46 mouse cellular contexts compared by ENCODE assay signal in the genomic region with DNA sequence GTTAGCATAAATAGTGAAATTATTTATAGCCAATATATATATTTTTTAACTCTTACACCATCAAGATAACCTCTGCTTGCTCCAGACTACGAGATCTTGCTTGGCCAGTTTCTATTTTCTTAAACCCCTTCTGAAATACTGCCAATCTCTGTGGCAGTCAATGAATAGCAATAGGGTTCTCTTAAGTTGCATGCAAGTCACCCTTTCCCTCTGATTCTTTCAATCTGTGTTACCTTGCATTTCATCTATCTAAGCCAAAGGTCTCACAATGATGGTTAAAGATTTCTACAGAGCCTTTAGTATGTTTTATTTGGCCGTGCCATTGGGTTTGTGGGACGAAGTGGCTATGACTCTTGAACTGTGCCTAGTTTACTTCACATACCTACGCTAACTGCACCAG. TPM values are rescaled to one million over a fixed set of nuclear protein-coding genes. Genes with fewer than 3 reads are reported as not detected.
"Had no signal": no experiment of that assay in that cellular context is flagged by ENCODE, and none has a peak within 500 bp of the region (broad histone marks: within the 10 kb centered on the region; RNA-seq: fewer than 3 reads in every experiment).

No protein-coding gene starts in this region.

- H3K36me3 ChIP-seq: limb, embryonic 10.5 days; limb, embryonic 12.5 days; limb, embryonic 13.5 days; limb, embryonic 15.5 days; liver, embryonic 12.5 days; liver, embryonic 13.5 days; liver, embryonic 15.5 days; lung, embryonic 15.5 days; midbrain, embryonic 10.5 days; midbrain, embryonic 12.5 days; midbrain, embryonic 13.5 days; midbrain, embryonic 15.5 days had no signal

- H3K27ac ChIP-seq: left cerebral cortex, adult 2 months; limb, embryonic 10.5 days; limb, embryonic 12.5 days; limb, embryonic 13.5 days; limb, embryonic 15.5 days; liver, embryonic 12.5 days; liver, embryonic 13.5 days; liver, embryonic 14.5 days; liver, embryonic 15.5 days; lung, embryonic 15.5 days; macrophage; midbrain, embryonic 10.5 days; midbrain, embryonic 12.5 days; midbrain, embryonic 13.5 days; midbrain, embryonic 15.5 days had no signal

- H3K27me3 ChIP-seq: limb, embryonic 12.5 days; limb, embryonic 13.5 days; limb, embryonic 15.5 days; liver, embryonic 12.5 days; liver, embryonic 13.5 days; liver, embryonic 15.5 days; lung, embryonic 15.5 days; megakaryocyte, embryonic 14.5 days; midbrain, embryonic 12.5 days; midbrain, embryonic 13.5 days; midbrain, embryonic 15.5 days had no signal

- H3K4me3 ChIP-seq: left cerebral cortex, adult 2 months; limb, embryonic 10.5 days; limb, embryonic 12.5 days; limb, embryonic 13.5 days; limb, embryonic 15.5 days; liver, embryonic 12.5 days; liver, embryonic 13.5 days; liver, embryonic 15.5 days; lung, embryonic 15.5 days; megakaryocyte, embryonic 14.5 days; midbrain, embryonic 10.5 days; midbrain, embryonic 12.5 days; midbrain, embryonic 13.5 days; midbrain, embryonic 15.5 days; myocyte had no signal

- H3K9ac ChIP-seq: limb, embryonic 12.5 days; limb, embryonic 13.5 days; limb, embryonic 15.5 days; liver, embryonic 12.5 days; liver, embryonic 13.5 days; liver, embryonic 14.5 days; liver, embryonic 15.5 days; liver, postnatal 0 days; lung, embryonic 14.5 days; lung, embryonic 15.5 days; midbrain, embryonic 12.5 days; midbrain, embryonic 13.5 days; midbrain, embryonic 15.5 days had no signal

- DNase-seq: left cerebral cortex, postnatal 4 days; liver, embryonic 13.5 days; liver, postnatal 0 days; lung, adult 18-20 months; lung, adult 2 months; lung, embryonic 14.5 days; lung, postnatal 10 days; lung, postnatal 14 days; lung, postnatal 36 days; lung, postnatal 4 days; midbrain, embryonic 14.5 days had no signal

- H3K4me1 ChIP-seq: limb, embryonic 10.5 days; limb, embryonic 12.5 days; limb, embryonic 13.5 days; limb, embryonic 15.5 days; liver, embryonic 12.5 days; liver, embryonic 13.5 days; liver, embryonic 15.5 days; lung, embryonic 15.5 days; megakaryocyte, embryonic 14.5 days; midbrain, embryonic 12.5 days; midbrain, embryonic 15.5 days had no signal

RNA-seq across cellular contexts. Expression of gene Gm6657, which starts 19.4 kb away (rescaled TPM):
- total RNA-seq: left cerebral cortex, adult 18-20 months; left cerebral cortex, adult 2 months; left cerebral cortex, adult 8-10 months; left cerebral cortex, postnatal 10 days; left cerebral cortex, postnatal 14 days; left cerebral cortex, postnatal 25 days; left cerebral cortex, postnatal 36 days; left cerebral cortex, postnatal 4 days; megakaryocyte progenitor cell, adult 5-6 weeks; megakaryocyte, adult 5-6 weeks; megakaryocyte-erythroid progenitor cell, adult 5-6 weeks; midbrain, postnatal 0 days; monocyte, adult 5-6 weeks had no signal
- polyA plus RNA-seq: limb, embryonic 10.5 days; limb, embryonic 11.5 days; limb, embryonic 12.5 days; limb, embryonic 13.5 days; limb, embryonic 14.5 days; limb, embryonic 15.5 days; liver, embryonic 11.5 days; liver, embryonic 12.5 days; liver, embryonic 13.5 days; liver, embryonic 14.5 days; liver, embryonic 15.5 days; liver, embryonic 16.5 days; liver, postnatal 0 days; lung, adult 2 months; lung, embryonic 14.5 days; lung, embryonic 15.5 days; lung, embryonic 16.5 days; lung, postnatal 0 days; macrophage; midbrain, embryonic 10.5 days; midbrain, embryonic 11.5 days; midbrain, embryonic 12.5 days; midbrain, embryonic 13.5 days; midbrain, embryonic 14.5 days; midbrain, embryonic 15.5 days; midbrain, embryonic 16.5 days; midbrain, postnatal 0 days; myocyte had no signal
